Mouse (Mus musculus): ENCODE results near the gene Hist1h1a. TPM values are rescaled to one million over a fixed set of nuclear protein-coding genes. Genes with fewer than 3 reads are reported as not detected.
A peak's percentile ranks its signal among the peaks of the same experiment; 100 is the strongest.

Hist1h1a gene
- total and polyA plus RNA-seq, 3 experiments = 4.1 to 2,211 TPM; not detected in 1

DNA sequence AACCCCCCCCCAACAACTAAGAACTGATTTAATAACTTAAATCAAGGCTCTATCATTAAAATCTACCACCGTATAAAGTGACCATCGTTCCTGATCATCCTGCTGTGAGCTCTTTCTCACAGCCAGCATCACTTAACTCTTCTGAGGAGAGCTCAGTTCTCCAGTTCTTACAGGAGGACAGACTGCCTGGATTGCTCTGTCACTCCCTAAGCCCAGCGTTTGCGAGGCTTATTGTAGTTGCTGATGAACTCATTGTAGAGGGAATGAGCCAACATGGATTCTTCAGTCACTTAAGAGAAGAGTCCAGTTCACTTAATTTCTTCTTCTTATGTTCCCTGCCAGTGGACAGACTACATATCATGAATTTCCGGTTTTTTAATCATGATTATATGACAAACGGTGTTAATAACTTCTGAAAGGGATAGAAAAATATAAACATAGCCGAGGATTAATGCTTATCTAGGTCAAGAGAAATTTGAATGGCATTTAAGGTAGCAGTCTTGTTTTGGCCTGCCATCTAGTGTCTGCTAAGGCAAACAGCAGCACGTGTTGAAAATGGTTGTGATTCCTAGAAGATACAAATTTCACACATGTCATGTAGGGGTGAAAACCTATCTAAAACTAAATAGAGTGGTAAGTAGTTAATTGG lies 31.2 kb upstream of the Hist1h1a start (continued):
- TF ChIP-seq ELF1 (IDR thresholded peaks at IDR 0.05; ENCODE audit: low read depth, low read length) (no peak), CHD1 (IDR thresholded peaks at IDR 0.05; ENCODE audit: low read depth, low read length) (no peak), SMC3 (IDR thresholded peaks at IDR 0.05; ENCODE audit: low read depth, low read length) (peak; percentile 99), POLR2AphosphoS5 (IDR thresholded peaks at IDR 0.05; ENCODE audit: borderline replicate concordance, low read depth, low read length) (no peak), ETS1 (IDR thresholded peaks at IDR 0.05; ENCODE audit: low read depth, low read length) (no peak), JUND (IDR thresholded peaks at IDR 0.05; ENCODE audit: low read depth, low read length) (no peak), ZNF384 (IDR thresholded peaks at IDR 0.05; ENCODE audit: low read depth, low read length) (no peak), ZC3H11A (IDR thresholded peaks at IDR 0.05; ENCODE audit: low read depth, low read length) (peak; percentile 97), HCFC1 (IDR thresholded peaks at IDR 0.05; ENCODE audit: low read depth, low read length) (peak; percentile 38; the same call in 1 of the 2 replicates), NRF1 (IDR thresholded peaks at IDR 0.05; ENCODE audit: insufficient read depth, low read depth, low read length, poor library complexity, severe bottlenecking) (no peak), MAZ (IDR thresholded peaks at IDR 0.05; ENCODE audit: low read depth, low read length) (no peak), GATA1 (IDR thresholded peaks at IDR 0.05; ENCODE audit: low read depth, low read length) (peak; percentile 77), CTCF (IDR thresholded peaks at IDR 0.05 in 2 of 3, conservative IDR thresholded peaks at IDR 0.05 in 1 of 3; ENCODE audit: control insufficient read depth in 1 of 3, insufficient read depth in 1 of 3, low read depth in 2 of 3, low read length in 3 of 3, poor library complexity in 1 of 3, severe bottlenecking in 1 of 3) (peak; percentile 69 to 97 (median 84)), MAX (IDR thresholded peaks at IDR 0.05; ENCODE audit: low read length) (peak; percentile 94), KAT2A (conservative IDR thresholded peaks at IDR 0.05; ENCODE audit: low read depth, low read length) (no peak), MXI1 (IDR thresholded peaks at IDR 0.05; ENCODE audit: low read depth, low read length) (peak; percentile 8; the same call in 1 of the 2 replicates), RCOR1 (IDR thresholded peaks at IDR 0.05; ENCODE audit: low read depth, low read length) (no peak), TAL1 (IDR thresholded peaks at IDR 0.05; ENCODE audit: low read length) (no peak), MEF2A (IDR thresholded peaks at IDR 0.05; ENCODE audit: extremely low read depth, insufficient replicate concordance, low read depth, low read length, poor library complexity, severe bottlenecking) (no peak), GABPA (IDR thresholded peaks at IDR 0.05; ENCODE audit: low read depth, low read length) (no peak), ZMIZ1 (IDR thresholded peaks at IDR 0.05; ENCODE audit: low read depth, low read length) (no peak), USF1 (IDR thresholded peaks at IDR 0.05; ENCODE audit: low read depth, low read length) (peak; percentile 64), MAFK (IDR thresholded peaks at IDR 0.05; ENCODE audit: borderline replicate concordance, low read depth, low read length) (no peak), E2F4 (IDR thresholded peaks at IDR 0.05; ENCODE audit: borderline replicate concordance, low read depth, low read length) (no peak)

Measured in MEL (cell line).